Mouse (Mus musculus) embryonic facial prominence, embryonic 14.5 days (tissue): ENCODE data around the gene Sec22a. TPM values are rescaled to one million over a fixed set of nuclear protein-coding genes. Genes with fewer than 3 reads are reported as not detected.

Source experiments
- ATAC-seq: fragments of 200-750 bp; cut with Nextera tagmentation; 2 replicates; pipeline ENCODE4 v1.8.0; 2017; ENCODE audit warnings: low read depth, moderate number of reproducible peaks, moderate TSS enrichment
- DNase-seq: peaks from one replicate; pipeline ENCODE4 v3.0.0-alpha.2; 2015; ENCODE audit warnings: low spot score
- H3K27ac ChIP-seq: fragments of 300-500 bp; sonication (generic); replicated peaks from 2 replicates; pipeline ENCODE4 v1.5.1; 2014; ENCODE audit warnings: low read depth, mild to moderate bottlenecking, low read length, moderate library complexity
- H3K27me3 ChIP-seq: fragments of 300-500 bp; sonication (generic); replicated peaks from 2 replicates; pipeline ENCODE4 v1.6.1; 2014; ENCODE audit warnings: low read length; ENCODE audit not compliant: control insufficient read depth, insufficient read depth
- H3K36me3 ChIP-seq: fragments of 300-500 bp; sonication (generic); 2 replicates; pipeline ENCODE4 v1.6.1; 2014; ENCODE audit warnings: low read length, mixed read lengths; ENCODE audit not compliant: control insufficient read depth, insufficient read depth
- H3K4me1 ChIP-seq: fragments of 300-500 bp; sonication (generic); 2 replicates; pipeline ENCODE4 v1.6.1; 2014; ENCODE audit warnings: antibody characterized with exemption, low read length; ENCODE audit not compliant: control insufficient read depth, insufficient read depth
- H3K4me2 ChIP-seq: fragments of 300-500 bp; sonication (generic); 2 replicates; pipeline ENCODE4 v1.6.1; 2014; ENCODE audit warnings: low read depth, mild to moderate bottlenecking, low read length, moderate library complexity, mixed read lengths
- H3K4me3 ChIP-seq: fragments of 300-500 bp; sonication (generic); 2 replicates; pipeline ENCODE4 v1.5.1; 2014; ENCODE audit warnings: low read depth, mild to moderate bottlenecking, low read length
- H3K9ac ChIP-seq: fragments of 300-500 bp; sonication (generic); 2 replicates; pipeline ENCODE4 v1.6.1; 2014; ENCODE audit warnings: low read depth, mild to moderate bottlenecking, low read length, moderate library complexity, mixed read lengths
- H3K9me3 ChIP-seq: fragments of 300-500 bp; sonication (generic); 2 replicates; pipeline ENCODE4 v1.6.1; 2016; ENCODE audit warnings: low read length; ENCODE audit not compliant: control insufficient read depth
- WGBS: fragments of 180-500 bp; shearing (Covaris S2); extraction: QIAGEN DNeasy Blood & Tissue Kit; methylation state at CpG from one replicate; pipeline ENCODE4 v1.1.7; 2014; 5-methylcytosine and 5-hydroxymethylcytosine counted together
- polyA plus RNA-seq: library from polyadenylated mRNA; unstranded; fragments of >200 nt; fragmentation: Nextera tagmentation; extraction: Ambion mirVana; gene quantifications from 2 replicates; pipeline ENCODE4 v1.2.1, GENCODE M21; 2014

Gene Sec22a
- 43.2 and 51.2 TPM in 2 replicates for polyA plus RNA-seq

DNA sequence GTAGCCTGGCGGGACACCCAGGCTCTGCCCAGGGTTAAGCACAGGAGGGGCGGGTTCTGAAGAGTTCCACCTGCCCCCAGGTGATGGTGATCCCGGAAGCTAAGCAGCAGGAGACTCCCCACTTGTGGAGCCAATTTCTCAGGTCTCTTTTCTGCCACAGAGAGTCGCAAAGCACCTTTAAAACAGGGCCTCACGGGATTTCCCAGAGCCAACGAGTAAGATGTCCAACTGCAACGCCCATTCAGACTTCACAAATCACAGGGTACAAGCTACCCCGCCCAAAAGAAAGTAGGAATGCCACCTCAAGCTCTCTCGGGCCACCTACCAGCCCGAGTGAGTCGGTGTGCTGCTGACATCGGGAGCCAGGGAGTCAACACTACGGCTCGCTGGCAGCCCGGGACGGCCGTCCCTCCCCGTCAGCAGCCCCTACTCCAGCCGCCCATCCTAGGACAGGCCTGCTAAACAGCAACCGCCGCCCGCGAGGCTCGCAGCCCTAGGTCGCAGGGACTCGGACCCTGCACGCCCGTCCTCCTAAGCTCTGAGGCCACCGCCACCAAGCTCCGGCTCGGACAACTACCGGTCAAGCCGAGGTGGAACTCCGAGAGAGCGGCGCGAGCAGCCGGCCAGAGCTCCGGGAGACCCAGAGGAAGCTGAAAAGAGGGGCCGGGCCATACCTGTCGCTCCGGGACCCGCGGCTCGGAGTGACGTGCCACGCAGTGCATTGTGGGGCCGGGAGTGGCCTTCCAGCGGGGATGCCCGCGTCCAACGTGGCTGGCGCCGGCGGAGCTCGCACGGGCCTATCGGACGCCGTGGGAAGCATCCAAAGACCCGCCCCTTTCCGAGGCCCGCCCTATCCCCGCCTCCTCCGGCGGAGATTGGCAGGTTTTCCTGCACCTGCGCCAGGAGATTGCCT is at the start of gene Sec22a:
TSS of gene Sec22a (minus strand) at position 769 of the 913 bp plus-strand sequence.
- ATAC-seq: peak; percentile 99
- peak; percentile 98 for DNase-seq
- no peaks in the 10 kb centered on the region for H3K9me3 ChIP-seq
- 0% methylated on average over 38 of the region's 67 CpGs for WGBS
- H3K9ac ChIP-seq: peak within 1 kb of the TSS; percentile 88
- H3K36me3 ChIP-seq: peaks cover 16% of the 10 kb centered on the region
- peak within 1 kb of the TSS; percentile 77 for H3K27ac ChIP-seq
- peak within 1 kb of the TSS; percentile 89 for H3K4me3 ChIP-seq
- 0 out of 2 replicates have a peak, but pooled peaks cover 3% of the 10 kb centered on the region for H3K4me1 ChIP-seq
- H3K4me2 ChIP-seq: peak within 1 kb of the TSS; percentile 80
- no peaks in the 10 kb centered on the region for H3K27me3 ChIP-seq

DNA sequence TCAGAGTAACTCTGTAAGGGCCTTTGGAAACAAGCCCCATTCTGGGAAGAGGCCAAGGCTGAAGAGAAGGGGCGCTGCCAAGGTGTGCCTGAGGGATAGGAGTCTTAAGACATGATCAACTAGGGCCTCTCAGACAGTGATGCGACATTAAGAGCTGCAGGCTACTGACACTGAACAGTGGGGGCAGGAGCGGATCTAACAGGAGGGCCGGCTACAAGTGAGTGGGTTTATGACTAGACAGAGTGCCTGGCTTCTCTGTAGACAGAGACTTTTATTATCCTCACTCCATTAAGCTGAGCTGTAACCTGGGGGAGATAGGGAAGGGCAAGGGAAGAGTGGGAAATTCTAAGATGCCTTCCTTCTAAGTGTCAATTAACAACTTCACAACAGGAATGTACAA is 43.0 kb upstream of the Sec22a start:
- 76% methylated on average over 4 of the region's 4 CpGs for WGBS
- Histone ChIP-seq H3K27ac (no peak overlapping the region), H3K36me3 (peaks cover 40% of the 10 kb centered on the region), H3K9ac (no peak overlapping the region), H3K4me2 (no peak overlapping the region), H3K9me3 (no peaks in the 10 kb centered on the region), H3K27me3 (no peaks in the 10 kb centered on the region), H3K4me1 (no peaks in the 10 kb centered on the region), H3K4me3 (no peak overlapping the region)
- DNase-seq (no peak), ATAC-seq (no peak)

DNA sequence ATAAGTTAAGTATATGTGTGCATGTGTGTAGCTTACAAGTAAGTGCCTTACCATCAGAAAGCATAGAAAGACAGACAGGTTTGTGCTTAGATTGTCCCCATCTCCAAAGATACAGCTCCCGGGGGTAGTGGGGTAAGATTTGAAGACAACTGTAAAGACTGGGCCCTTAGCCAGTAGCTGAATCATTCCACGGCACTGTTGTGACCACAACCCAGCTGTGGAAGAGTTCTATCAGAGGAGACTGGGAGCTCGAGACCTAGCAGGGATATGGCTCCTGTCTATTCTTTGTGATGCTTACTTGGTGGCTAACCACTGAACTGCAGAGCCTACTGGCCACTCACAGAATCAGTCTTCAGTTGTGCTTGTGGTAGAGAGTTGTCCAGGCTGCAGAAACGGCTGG is 42.4 kb upstream of the Sec22a start:
- Histone ChIP-seq H3K27me3 (no peaks in the 10 kb centered on the region), H3K4me2 (no peak overlapping the region), H3K4me1 (no peaks in the 10 kb centered on the region), H3K36me3 (peaks cover 35% of the 10 kb centered on the region), H3K4me3 (no peak overlapping the region), H3K27ac (no peak overlapping the region), H3K9me3 (no peaks in the 10 kb centered on the region), H3K9ac (no peak overlapping the region)
- ATAC-seq (no peak), DNase-seq (no peak)
- WGBS: 78% methylated on average over 4 of the region's 4 CpGs

DNA sequence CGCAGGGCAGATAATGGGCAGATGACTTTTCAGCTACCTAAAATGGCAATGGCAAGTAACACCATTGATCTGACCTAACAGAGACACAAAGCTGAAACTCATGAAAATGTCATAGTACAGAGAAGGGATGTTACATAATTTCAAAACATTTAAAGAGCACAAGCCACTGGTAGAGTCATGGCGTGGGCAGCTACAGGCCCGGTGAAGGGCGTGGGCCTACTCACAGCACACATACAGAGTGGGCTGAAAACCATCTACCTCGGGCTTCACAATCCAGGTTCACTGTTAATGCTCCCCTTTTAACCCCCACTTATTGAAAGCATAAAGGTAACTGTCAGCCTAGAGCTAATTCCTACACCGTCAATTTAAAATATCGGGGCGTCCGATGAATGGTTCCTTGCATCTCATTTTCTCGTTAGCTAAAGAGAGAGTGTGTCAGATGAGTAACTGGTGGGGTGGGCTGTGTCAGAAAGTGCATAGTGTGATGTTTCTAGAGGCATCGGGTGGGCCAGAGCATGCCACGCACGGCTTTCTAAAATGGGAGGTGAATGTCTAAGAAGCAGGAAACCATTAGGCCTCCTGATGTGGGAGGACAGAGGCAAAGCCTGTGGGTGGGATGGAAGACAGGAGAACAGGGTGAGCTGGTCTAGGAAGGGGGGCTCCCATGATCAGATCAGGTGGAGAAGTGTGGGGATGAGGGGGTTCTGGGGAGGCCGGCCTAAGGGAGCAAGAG is 41.8 kb upstream of the Sec22a start:
- H3K27ac ChIP-seq: no peak overlapping the region
- DNase-seq: no peak
- H3K4me1 ChIP-seq: no peaks in the 10 kb centered on the region
- whole genome bisulfite sequencing: 91% methylated on average over 14 of the region's 14 CpGs
- H3K36me3 ChIP-seq: peaks cover 34% of the 10 kb centered on the region
- H3K4me2 ChIP-seq: no peak overlapping the region
- H3K4me3 ChIP-seq: no peak overlapping the region
- H3K9me3 ChIP-seq: no peaks in the 10 kb centered on the region
- no peak overlapping the region for H3K9ac ChIP-seq
- no peak for ATAC-seq
- H3K27me3 ChIP-seq: no peaks in the 10 kb centered on the region

DNA sequence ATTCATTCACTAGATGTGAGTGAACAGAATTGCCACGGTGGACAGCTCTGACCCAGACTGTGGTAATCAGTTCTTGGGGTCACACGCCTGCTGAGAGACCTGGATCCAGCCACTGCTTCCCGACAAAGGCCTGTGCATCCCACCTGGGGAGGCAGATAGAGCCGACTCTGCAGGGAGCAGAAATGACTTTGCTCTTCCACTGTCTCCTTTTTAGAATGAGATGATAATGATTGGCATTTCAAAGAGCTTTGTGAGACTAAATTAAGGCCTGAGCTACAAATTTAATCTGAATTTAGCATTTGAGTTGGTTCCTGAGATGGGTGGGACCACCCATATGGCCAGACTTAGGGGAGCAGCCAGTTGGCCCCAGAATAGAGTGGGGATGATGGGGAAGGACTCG is 41.1 kb upstream of the Sec22a start:
- H3K27me3 ChIP-seq: no peaks in the 10 kb centered on the region
- no peak overlapping the region for H3K4me3 ChIP-seq
- no peaks in the 10 kb centered on the region for H3K4me1 ChIP-seq
- ATAC-seq (no peak), DNase-seq (no peak)
- no peak overlapping the region for H3K4me2 ChIP-seq
- no peaks in the 10 kb centered on the region for H3K9me3 ChIP-seq
- 67% methylated on average over 5 of the region's 5 CpGs for WGBS
- no peak overlapping the region for H3K9ac ChIP-seq
- peaks cover 31% of the 10 kb centered on the region for H3K36me3 ChIP-seq
- no peak overlapping the region for H3K27ac ChIP-seq

DNA sequence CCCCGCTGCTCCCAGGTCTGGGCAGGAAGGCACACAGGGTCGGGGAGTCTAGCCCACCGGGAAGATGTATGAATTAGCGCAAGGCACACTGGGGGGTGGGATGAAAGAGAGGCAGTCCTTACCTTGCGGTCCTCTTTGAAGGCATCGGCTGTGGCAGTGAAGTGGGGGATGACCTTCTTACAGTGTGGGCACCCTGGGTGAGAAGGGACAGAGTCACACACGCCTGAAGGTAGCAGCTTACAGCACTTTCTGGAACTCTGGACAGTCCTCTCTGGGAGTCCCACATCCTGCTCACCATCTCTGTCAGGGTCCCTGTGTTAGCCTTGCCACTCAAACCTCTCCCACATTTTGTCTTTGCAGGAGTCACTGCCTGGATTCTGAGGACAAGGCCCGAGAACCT is 40.2 kb upstream of the Sec22a start:
- Histone ChIP-seq H3K9ac (no peak overlapping the region), H3K36me3 (peaks cover 22% of the 10 kb centered on the region), H3K27me3 (no peaks in the 10 kb centered on the region), H3K4me3 (no peak overlapping the region), H3K9me3 (no peaks in the 10 kb centered on the region), H3K27ac (no peak overlapping the region), H3K4me2 (no peak overlapping the region), H3K4me1 (no peaks in the 10 kb centered on the region)
- DNase-seq (no peak), ATAC-seq (no peak)
- 87% methylated on average over 8 of the region's 8 CpGs for WGBS

DNA sequence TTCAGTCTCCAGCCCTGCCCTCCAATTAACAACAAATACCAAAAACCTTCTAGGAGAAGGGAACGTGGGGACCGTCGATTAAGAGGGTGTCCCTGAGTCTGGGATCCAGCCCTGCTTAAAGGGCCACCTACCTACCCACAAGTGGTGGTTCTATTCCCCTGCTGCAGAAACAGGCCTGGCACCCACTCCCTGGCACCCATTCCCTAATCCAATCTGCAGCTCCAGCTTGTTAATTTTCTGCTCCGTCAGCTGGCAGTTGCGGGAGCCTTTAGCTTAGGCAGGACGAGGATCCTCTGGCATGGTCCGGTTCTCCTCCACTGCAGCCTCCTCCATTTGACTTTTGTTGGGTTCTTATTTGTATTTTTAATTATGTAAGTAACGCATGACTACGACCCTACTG is 39.6 kb upstream of the Sec22a start:
- Histone ChIP-seq H3K4me3 (no peak overlapping the region), H3K4me2 (no peak overlapping the region), H3K4me1 (no peaks in the 10 kb centered on the region), H3K27ac (no peak overlapping the region), H3K9me3 (no peaks in the 10 kb centered on the region), H3K9ac (no peak overlapping the region), H3K36me3 (peaks cover 20% of the 10 kb centered on the region), H3K27me3 (no peaks in the 10 kb centered on the region)
- no peak for ATAC-seq
- DNase-seq: no peak
- WGBS: 96% methylated on average over 9 of the region's 9 CpGs

DNA sequence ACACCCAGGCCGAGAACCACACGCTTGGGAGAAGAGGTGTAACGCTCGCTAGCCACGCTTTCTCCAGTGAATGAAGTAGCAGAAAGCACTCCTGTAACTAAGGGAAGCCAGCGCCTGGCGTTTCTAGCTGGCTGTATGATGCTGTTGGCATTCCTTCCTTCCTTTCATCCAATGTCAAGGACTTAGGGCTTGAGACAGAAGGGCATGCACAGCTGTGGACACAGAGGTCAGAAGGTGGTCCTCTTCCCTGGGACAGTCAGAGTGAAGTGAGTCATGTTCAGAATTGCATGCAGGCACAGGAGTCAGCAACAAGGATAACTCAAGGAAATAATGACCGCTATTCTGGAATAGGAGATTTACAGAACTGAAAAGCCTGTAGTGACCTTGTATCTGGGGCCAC is 29.1 kb upstream of the Sec22a start:
- 78% methylated on average over 8 of the region's 8 CpGs for WGBS
- H3K9ac ChIP-seq: no peak overlapping the region
- H3K4me3 ChIP-seq: no peak overlapping the region
- no peak overlapping the region for H3K27ac ChIP-seq
- ATAC-seq (no peak), DNase-seq (no peak)
- no peaks in the 10 kb centered on the region for H3K4me1 ChIP-seq
- H3K36me3 ChIP-seq: peaks cover 15% of the 10 kb centered on the region
- no peak overlapping the region for H3K4me2 ChIP-seq
- no peaks in the 10 kb centered on the region for H3K27me3 ChIP-seq
- H3K9me3 ChIP-seq: no peaks in the 10 kb centered on the region
